Mouse (Mus musculus) 416B (cell line): ENCODE measurements around the gene Col6a5.
"Not testable (repeated sequence)": the region's sequence is repeated elsewhere in the genome, so short reads cannot be mapped to it uniquely, and the experiment has no call there.

ENCODE experiments used
- DNase-seq: peaks from one replicate; pipeline ENCODE4 v3.0.0; 2011; ENCODE audit warnings: low read depth

Gene Col6a5

GRCm38 (mm10) chr9:105909352-105909751 lies 51.1 kb downstream of the Col6a5 start:
- no peak for DNase-seq

DNA sequence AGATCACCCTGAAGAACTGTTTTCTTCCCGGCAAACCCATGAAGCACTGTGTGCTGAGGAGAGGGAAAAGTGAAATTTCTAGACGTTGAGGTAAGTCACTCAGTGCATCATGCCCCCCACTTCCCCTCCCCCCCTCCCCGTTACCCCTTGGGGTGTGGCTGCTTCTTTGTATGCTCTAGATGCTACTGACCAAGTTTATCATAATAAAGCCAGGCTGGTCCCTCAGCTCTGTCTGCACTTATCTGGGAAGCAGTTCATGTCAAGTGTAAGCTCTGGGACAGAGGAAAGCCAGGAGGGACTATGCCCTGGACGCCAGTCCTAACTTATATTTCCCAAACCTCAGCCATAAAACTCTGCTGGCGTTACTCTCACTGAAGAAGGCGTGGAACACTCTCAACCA lies 53.0 kb downstream of the Col6a5 start:
- no peak for DNase-seq

GRCm38 (mm10) chr9:105887521-105887920 lies 72.9 kb downstream of the Col6a5 start:
- DNase-seq: peak; percentile 86

DNA sequence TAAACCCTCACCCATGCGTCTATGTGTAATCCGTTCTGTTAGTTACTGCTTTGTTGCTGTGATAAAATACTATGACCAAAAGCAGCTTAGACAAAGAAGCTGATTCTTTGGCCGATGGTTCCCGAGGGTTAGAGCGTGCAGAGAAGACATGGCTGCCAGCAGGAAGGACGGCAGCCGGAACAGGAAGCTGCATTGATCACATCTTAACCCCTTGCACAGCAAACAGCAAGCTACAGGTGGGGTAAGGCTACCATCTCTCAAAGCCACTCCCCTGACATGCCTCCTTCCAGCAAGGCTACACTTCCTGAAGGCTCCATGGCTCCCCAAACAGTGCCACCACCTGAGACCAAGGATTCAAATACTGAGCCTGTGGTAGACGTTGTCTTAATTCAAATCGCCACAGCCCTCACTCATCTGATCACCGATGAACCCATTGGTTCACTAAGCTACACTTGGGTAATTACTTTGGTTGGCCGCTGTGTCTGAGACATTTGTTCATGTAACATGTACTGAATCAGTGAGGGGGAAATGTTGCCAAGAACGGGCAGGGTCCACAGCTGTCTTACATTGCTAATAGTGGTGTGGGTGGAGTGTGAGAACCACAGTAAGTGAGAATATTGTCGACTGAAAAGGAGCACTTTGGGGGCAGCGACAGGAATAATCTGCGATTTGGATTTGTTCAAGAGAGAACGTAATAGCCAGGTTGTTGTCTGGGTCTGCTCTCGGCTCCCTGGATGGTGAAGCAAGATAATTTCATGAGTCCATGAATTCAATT lies 75.6 kb downstream of the Col6a5 start:
- no peak for DNase-seq

DNA sequence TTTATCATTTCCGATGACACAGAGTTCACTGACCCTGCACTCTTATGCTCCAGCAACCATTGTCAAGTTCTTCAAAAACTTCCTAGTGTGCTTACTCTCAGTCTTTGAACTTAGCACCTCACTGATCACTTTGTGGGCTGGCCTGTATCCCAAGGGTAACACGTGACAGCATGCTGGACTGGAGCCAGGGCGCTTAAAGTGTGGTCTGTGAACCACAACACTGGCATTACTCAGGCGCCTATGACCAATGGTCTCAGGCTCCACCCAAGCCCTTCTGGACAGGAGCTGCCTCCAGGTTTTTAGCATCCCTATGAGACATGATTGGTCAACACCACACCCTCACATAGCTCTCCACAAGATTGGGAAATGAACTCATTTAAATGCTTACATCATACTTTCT lies 79.7 kb downstream of the Col6a5 start:
- peak; percentile 60 for DNase-seq

- DNase-seq: no peak
Observed at GRCm38 (mm10) chr9:105878365-105879108, 81.9 kb downstream of the Col6a5 start.

GRCm38 (mm10) chr9:105876124-105876523 lies 84.3 kb downstream of the Col6a5 start:
- no peak for DNase-seq

- DNase-seq: no peak
Observed at GRCm38 (mm10) chr9:105871643-105872042, 88.8 kb downstream of the Col6a5 start.

DNA sequence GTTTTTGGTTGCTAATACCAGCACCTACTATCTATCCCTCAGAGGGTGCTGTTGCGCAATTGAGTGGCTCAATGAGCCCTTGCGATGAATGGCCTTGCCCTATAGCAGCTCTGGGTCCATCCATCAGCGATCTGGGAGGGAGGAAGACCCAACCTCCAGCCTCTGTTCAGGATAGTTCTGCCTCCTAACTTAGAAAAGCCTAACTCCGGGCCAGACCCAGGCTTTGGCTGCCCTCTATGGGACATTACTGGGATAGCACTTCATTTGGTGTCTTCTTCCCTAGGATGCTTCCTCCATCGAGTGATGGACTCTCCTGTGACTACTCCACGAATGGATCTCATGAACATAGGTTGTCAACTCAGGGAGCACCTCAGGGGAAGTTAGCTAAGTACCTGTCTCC lies 102.7 kb downstream of the Col6a5 start:
- DNase-seq: peak; percentile 39

GRCm38 (mm10) chr9:105852778-105853065 lies 107.7 kb downstream of the Col6a5 start:
- DNase-seq: no peak

GRCm38 (mm10) chr9:105852015-105852777 lies 108.2 kb downstream of the Col6a5 start:
- no peak for DNase-seq

- no peak for DNase-seq
Observed at GRCm38 (mm10) chr9:105851011-105851410, 109.4 kb downstream of the Col6a5 start.

DNA sequence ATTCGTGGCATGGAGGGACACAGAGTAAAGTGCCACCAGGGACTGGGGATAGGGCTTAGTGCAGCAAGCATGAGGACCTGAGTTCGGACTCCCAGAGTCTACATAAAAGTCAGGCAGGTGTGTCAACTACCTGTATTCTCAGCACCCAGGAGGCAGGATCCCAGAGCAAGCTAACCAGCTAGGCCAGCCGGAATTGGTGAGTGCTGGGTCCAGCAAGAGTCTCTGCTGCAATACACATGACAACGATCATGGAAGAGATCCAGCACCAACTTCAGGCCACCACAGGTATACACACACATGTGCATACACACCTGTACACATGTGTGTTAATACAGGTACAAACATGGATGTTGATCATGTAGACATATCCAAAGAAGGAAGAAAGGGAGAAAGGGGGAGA lies 112.0 kb downstream of the Col6a5 start:
- no peak for DNase-seq

DNA sequence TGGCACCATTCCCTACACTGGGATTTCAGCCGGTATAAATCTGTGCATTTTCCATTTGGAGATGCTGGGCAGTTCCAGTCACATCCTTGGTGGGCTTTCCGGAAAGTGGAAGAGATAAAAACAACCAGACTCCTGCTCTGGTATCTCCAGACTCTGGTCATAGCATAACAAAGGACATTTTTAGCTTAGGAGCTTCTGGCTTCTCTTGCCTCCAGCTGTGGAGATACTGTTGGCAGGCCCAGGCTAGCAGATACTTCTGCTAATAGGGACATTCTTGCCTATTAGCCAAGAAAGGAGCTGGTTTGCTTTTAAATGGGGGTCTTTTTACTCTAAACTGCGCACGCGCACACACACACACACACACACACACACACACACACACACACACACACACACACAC lies 113.2 kb downstream of the Col6a5 start:
- DNase-seq: no peak

- DNase-seq: not testable (repeated sequence)
Observed at GRCm38 (mm10) chr9:105841386-105841785, 119.1 kb downstream of the Col6a5 start.

DNA sequence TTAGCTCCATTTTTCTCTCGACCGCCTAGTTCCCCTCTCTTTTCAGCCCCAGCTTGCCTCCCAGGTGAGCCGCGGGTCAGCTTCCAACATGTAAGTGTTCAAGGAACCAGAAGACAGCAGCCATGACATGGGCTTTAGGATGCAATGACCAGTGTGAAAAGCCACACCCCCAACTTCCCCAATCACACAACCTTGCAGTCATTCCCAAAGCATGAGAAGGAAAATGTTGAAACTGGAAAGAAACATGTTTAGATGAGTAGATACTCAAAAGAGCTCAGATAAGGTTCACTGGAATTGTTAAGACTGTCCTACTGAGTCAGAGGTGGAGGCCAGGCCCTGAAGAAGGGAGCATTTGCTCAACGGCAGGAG lies 121.3 kb downstream of the Col6a5 start:
- DNase-seq: no peak

DNA sequence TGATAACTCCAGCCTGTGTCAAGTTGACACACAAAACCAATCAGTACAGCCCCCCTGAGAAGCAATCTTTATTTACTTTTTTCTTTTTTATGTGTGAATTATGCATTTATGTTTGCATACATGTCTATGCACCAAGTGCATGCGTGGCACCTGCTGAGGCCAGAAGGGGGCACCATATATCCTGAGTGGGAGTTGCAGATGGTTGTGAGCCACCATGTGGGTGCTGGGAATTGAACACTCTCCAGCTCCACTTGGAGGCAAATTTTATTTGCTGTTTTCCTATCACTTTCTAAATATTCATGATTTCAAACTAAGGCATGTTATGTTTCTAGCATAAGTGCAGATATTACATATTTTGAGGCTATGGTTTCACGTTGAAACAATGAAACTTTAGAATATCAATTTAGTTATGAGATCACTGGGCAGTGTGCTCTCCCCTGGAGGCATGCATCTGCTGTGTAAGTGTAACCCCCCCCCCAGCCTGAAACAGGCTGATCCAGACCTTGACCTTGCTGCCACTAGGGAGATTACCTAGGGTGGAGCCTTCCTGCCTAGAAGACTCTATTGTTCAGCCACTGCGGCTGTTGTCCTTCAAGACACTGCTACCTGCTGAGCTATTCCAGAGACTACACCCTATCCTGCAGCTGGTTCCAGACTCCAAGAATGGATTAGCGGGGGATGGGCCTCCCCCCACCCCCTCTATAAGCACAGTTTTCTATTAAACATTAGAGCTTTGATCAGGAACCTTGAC lies 121.9 kb downstream of the Col6a5 start:
- no peak for DNase-seq

DNA sequence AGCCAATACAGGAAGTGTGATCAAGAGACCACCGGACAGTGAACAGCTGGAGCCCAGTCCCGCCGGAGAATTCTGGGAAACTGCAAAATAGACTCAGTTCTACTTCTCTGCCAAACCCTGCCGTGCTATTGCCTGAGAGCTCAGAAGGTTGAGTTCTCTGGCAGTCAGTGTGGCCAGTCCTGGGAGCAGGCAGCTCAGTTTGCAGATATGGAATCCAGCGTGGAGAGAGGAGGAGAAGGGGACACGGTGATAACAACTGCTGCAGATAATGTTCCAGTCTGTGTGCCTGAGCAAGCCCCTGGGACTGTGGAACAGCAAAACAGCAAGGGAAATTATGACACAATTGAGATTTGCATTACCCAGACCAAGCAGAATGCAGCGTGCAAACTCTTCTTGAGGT lies 124.9 kb downstream of the Col6a5 start:
- DNase-seq: no peak

DNA sequence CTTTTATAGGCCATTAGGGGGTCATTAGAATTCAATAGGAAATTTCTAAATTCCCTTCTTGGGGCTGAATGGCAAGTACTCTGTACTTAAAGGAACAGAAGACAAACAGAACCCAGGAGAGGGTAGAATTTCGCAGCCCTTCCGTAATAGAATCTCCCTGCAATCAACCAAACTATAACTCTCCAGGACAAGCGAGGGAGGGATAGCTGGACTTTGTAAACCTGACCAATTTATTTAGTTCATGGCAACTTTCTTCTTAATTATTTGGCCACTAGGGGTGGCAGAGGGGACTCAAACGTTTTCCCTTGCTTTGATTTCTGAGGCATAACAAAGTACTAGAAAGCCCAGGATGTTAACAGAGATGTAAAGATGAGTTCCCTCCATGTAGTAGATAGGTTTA lies 125.6 kb downstream of the Col6a5 start:
- DNase-seq: no peak

DNA sequence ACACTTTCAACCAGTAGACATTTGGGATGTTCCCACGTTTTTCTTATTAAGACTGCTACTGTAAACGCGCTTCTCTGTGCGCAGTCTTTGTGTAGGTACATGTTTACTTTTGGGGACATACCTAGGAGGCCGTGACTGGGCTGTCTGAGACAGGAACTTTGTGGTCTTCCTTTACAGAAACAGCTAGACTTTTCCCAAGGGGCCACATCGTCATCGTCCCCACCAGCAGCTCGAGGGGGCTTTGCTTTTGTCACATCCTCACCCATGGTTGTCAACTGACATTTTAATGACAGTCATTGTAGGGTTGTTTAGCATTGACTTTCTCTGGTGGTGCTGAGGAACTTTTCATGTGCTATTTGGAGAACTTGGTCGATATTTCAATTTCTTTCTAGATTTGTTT lies 129.2 kb downstream of the Col6a5 start:
- no peak for DNase-seq

DNA sequence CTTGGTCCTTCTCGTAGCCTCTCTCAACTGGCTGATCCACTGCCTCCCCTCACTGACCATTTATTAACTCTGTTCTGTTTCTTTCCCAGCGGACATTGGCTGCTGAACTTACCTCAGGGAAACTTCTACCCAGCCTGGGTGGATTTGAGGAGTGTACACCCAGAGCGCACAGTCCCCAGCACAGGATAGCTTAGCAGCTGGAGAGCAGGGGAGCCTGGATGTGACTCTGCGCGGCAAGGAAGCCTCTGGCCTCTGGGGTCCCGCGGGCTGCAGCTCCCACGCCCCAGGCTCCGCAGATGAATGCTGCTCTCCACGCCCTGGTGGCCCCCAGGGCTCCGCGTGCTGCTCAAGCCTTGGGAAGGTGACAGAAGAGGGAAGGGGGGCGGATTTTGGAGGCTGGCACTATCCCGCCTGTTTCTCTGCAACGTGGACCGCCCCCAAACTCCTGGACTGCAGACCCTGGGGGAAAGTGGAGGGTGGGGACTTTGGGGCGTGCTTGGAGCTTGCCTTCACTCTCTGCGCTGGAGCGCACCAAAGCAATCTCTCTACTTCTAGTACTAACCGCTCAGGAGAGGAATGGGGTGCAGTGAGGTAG lies 132.6 kb downstream of the Col6a5 start, which contains the start of gene Col6a6:
Gene Col6a6 (minus strand): TSS at position 370 of the 595 bp plus-strand sequence.
- no peak for DNase-seq
